Mouse (Mus musculus): ENCODE measurements around the gene Ap2m1. TPM values are rescaled to one million over a fixed set of nuclear protein-coding genes. Genes with fewer than 3 reads are reported as not detected.

The Ap2m1 gene
- polyA plus RNA-seq, 1 experiment = 1,156 TPM

- H3K4me3 ChIP-seq (replicated peaks; ENCODE audit: insufficient read depth, low read depth, low read length) = peak within 1 kb of the TSS; percentile 94
- WGBS = under 1% methylated on average over 50 of the region's 55 CpGs
- peak; percentile 89 to 93 for DNase-seq
- no peaks in the 10 kb centered on the region for H3K27me3 ChIP-seq (ENCODE audit: control insufficient read depth, insufficient read depth, low read length)
- peaks cover 11% of the 10 kb centered on the region for H3K4me1 ChIP-seq (ENCODE audit: control insufficient read depth, insufficient read depth, low read length)
- H3K27ac ChIP-seq (ENCODE audit: insufficient read depth, low read length) = peak within 1 kb of the TSS; percentile 85
- TF ChIP-seq POLR2A (IDR thresholded peaks at IDR 0.05; ENCODE audit: borderline replicate concordance, insufficient read depth, low read length) (peak; percentile 40), CTCF (IDR thresholded peaks at IDR 0.05; ENCODE audit: borderline replicate concordance, insufficient read depth, low read depth, low read length) (no peak)
Observed at GRCm38 (mm10) chr16:20516726-20517201, 18.5 kb upstream of the Ap2m1 start, which contains the start of gene Dvl3. Gene Dvl3 (plus strand): TSS chr16:20516982.

- WGBS = 1% methylated on average over 26 of the region's 26 CpGs
- Histone ChIP-seq H3K4me1 (ENCODE audit: control insufficient read depth, insufficient read depth, low read length) (peaks cover 15% of the 10 kb centered on the region), H3K4me3 (replicated peaks; ENCODE audit: insufficient read depth, low read depth, low read length) (peak overlapping the region; percentile 94), H3K27ac (ENCODE audit: insufficient read depth, low read length) (peak overlapping the region; percentile 85), H3K27me3 (ENCODE audit: control insufficient read depth, insufficient read depth, low read length) (no peaks in the 10 kb centered on the region)
- TF ChIP-seq POLR2A (IDR thresholded peaks at IDR 0.05; ENCODE audit: borderline replicate concordance, insufficient read depth, low read length) (no peak), CTCF (IDR thresholded peaks at IDR 0.05; ENCODE audit: borderline replicate concordance, insufficient read depth, low read depth, low read length) (no peak)
- DNase-seq = no peak
Observed at GRCm38 (mm10) chr16:20517216-20517615, 18.1 kb upstream of the Ap2m1 start.

GRCm38 (mm10) chr16:20517701-20518374 lies 17.4 kb upstream of the Ap2m1 start:
- WGBS = 1% methylated on average over 6 of the region's 6 CpGs
- H3K27me3 ChIP-seq (ENCODE audit: control insufficient read depth, insufficient read depth, low read length) = no peaks in the 10 kb centered on the region
- peak overlapping the region; percentile 85 for H3K27ac ChIP-seq (ENCODE audit: insufficient read depth, low read length)
- H3K4me1 ChIP-seq (ENCODE audit: control insufficient read depth, insufficient read depth, low read length) = peaks cover 17% of the 10 kb centered on the region
- H3K4me3 ChIP-seq (replicated peaks; ENCODE audit: insufficient read depth, low read depth, low read length) = peak overlapping the region; percentile 94
- DNase-seq = peak in 1 of 2 experiments; percentile 31
- TF ChIP-seq POLR2A (IDR thresholded peaks at IDR 0.05; ENCODE audit: borderline replicate concordance, insufficient read depth, low read length) = no peak
- TF ChIP-seq CTCF (IDR thresholded peaks at IDR 0.05; ENCODE audit: borderline replicate concordance, insufficient read depth, low read depth, low read length) = no peak

- peaks cover 17% of the 10 kb centered on the region for H3K4me1 ChIP-seq (ENCODE audit: control insufficient read depth, insufficient read depth, low read length)
- H3K27me3 ChIP-seq (ENCODE audit: control insufficient read depth, insufficient read depth, low read length) = no peaks in the 10 kb centered on the region
- DNase-seq = no peak
- no peak overlapping the region for H3K4me3 ChIP-seq (replicated peaks; ENCODE audit: insufficient read depth, low read depth, low read length)
- no peak for TF ChIP-seq POLR2A (IDR thresholded peaks at IDR 0.05; ENCODE audit: borderline replicate concordance, insufficient read depth, low read length)
- no peak for TF ChIP-seq CTCF (IDR thresholded peaks at IDR 0.05; ENCODE audit: borderline replicate concordance, insufficient read depth, low read depth, low read length)
- 79% methylated on average over 10 of the region's 10 CpGs for WGBS
- H3K27ac ChIP-seq (ENCODE audit: insufficient read depth, low read length) = no peak overlapping the region
Observed at GRCm38 (mm10) chr16:20523886-20524285, 11.4 kb upstream of the Ap2m1 start.

- Histone ChIP-seq H3K4me3 (replicated peaks; ENCODE audit: insufficient read depth, low read depth, low read length) (no peak overlapping the region), H3K27ac (ENCODE audit: insufficient read depth, low read length) (no peak overlapping the region; the same call in 1 of the 2 replicates), H3K4me1 (ENCODE audit: control insufficient read depth, insufficient read depth, low read length) (no peaks in the 10 kb centered on the region), H3K27me3 (ENCODE audit: control insufficient read depth, insufficient read depth, low read length) (no peaks in the 10 kb centered on the region)
- no peak for DNase-seq
- 60% methylated on average over 5 of the region's 5 CpGs for WGBS
- TF ChIP-seq CTCF (IDR thresholded peaks at IDR 0.05; ENCODE audit: borderline replicate concordance, insufficient read depth, low read depth, low read length) (no peak), POLR2A (IDR thresholded peaks at IDR 0.05; ENCODE audit: borderline replicate concordance, insufficient read depth, low read length) (no peak)
Observed at GRCm38 (mm10) chr16:20528779-20529178, 6.5 kb upstream of the Ap2m1 start.

GRCm38 (mm10) chr16:20529375-20529774 lies 5.9 kb upstream of the Ap2m1 start:
- Histone ChIP-seq H3K4me3 (replicated peaks; ENCODE audit: insufficient read depth, low read depth, low read length) (no peak overlapping the region), H3K27me3 (ENCODE audit: control insufficient read depth, insufficient read depth, low read length) (no peaks in the 10 kb centered on the region), H3K4me1 (ENCODE audit: control insufficient read depth, insufficient read depth, low read length) (no peaks in the 10 kb centered on the region), H3K27ac (ENCODE audit: insufficient read depth, low read length) (no peak overlapping the region; the same call in 1 of the 2 replicates)
- DNase-seq = no peak
- TF ChIP-seq POLR2A (IDR thresholded peaks at IDR 0.05; ENCODE audit: borderline replicate concordance, insufficient read depth, low read length) (no peak), CTCF (IDR thresholded peaks at IDR 0.05; ENCODE audit: borderline replicate concordance, insufficient read depth, low read depth, low read length) (no peak)
- WGBS = 3% methylated on average over 1 of the region's 1 CpGs

- 93% methylated on average over 20 of the region's 20 CpGs for WGBS
- no peaks in the 10 kb centered on the region for H3K27me3 ChIP-seq (ENCODE audit: control insufficient read depth, insufficient read depth, low read length)
- no peak for DNase-seq
- TF ChIP-seq CTCF (IDR thresholded peaks at IDR 0.05; ENCODE audit: borderline replicate concordance, insufficient read depth, low read depth, low read length) (no peak), POLR2A (IDR thresholded peaks at IDR 0.05; ENCODE audit: borderline replicate concordance, insufficient read depth, low read length) (no peak)
- no peak overlapping the region for H3K27ac ChIP-seq (ENCODE audit: insufficient read depth, low read length)
- no peak overlapping the region for H3K4me3 ChIP-seq (replicated peaks; ENCODE audit: insufficient read depth, low read depth, low read length)
- H3K4me1 ChIP-seq (ENCODE audit: control insufficient read depth, insufficient read depth, low read length) = no peaks in the 10 kb centered on the region
Observed at GRCm38 (mm10) chr16:20530941-20531340, 4.3 kb upstream of the Ap2m1 start.
